Mouse (Mus musculus) ES-Bruce4 (cell line): ENCODE data around the gene Gab2.

Experiments used
- CTCF ChIP-seq: IDR thresholded peaks from one replicate; pipeline ENCODE4 v1.8.1; 2011; ENCODE audit warnings: low read depth, low read length
- EP300 ChIP-seq: IDR thresholded peaks from 2 replicates; pipeline ENCODE4 v1.6.1; 2011; ENCODE audit warnings: low read depth, low read length; ENCODE audit not compliant: insufficient read depth
- POLR2A ChIP-seq: IDR thresholded peaks from one replicate; pipeline ENCODE4 v1.8.1; 2011; ENCODE audit warnings: low read length; ENCODE audit not compliant: insufficient read depth

- TF ChIP-seq CTCF: no peak
- no peak for TF ChIP-seq EP300
- TF ChIP-seq POLR2A: no peak
Measured at GRCm38 (mm10) chr7:97330931-97331645, 249.7 kb downstream of the Gab2 start.
